Mouse (Mus musculus) embryonic facial prominence, embryonic 11.5 days (tissue): ENCODE results near the gene Pola2. TPM values are rescaled to one million over a fixed set of nuclear protein-coding genes. Genes with fewer than 3 reads are reported as not detected.

Source experiments
- ATAC-seq: fragments of 200-750 bp; cut with Nextera tagmentation; replicated peaks from 2 replicates; pipeline ENCODE4 v1.8.0; 2017; ENCODE audit warnings: low read depth; ENCODE audit not compliant: insufficient number of reproducible peaks, low FRiP score, low TSS enrichment
- DNase-seq: peaks from one replicate; pipeline ENCODE4 v3.0.0-alpha.2; 2015; ENCODE audit warnings: low spot score
- H3K27ac ChIP-seq: fragments of 300-500 bp; sonication (generic); replicated peaks from 2 replicates; pipeline ENCODE4 v1.5.1; 2014; ENCODE audit warnings: mild to moderate bottlenecking, low read depth, low read length, control low read depth
- H3K27me3 ChIP-seq: fragments of 300-500 bp; sonication (generic); 2 replicates; pipeline ENCODE4 v1.6.1; 2014; ENCODE audit warnings: mild to moderate bottlenecking, low read length, moderate library complexity, mixed read lengths; ENCODE audit not compliant: control insufficient read depth, insufficient read depth
- H3K36me3 ChIP-seq: fragments of 300-500 bp; sonication (generic); replicated peaks from 2 replicates; pipeline ENCODE4 v1.6.1; 2014; ENCODE audit warnings: low read depth, mild to moderate bottlenecking, low read length, moderate library complexity, mixed read lengths; ENCODE audit not compliant: control insufficient read depth, insufficient read depth
- H3K4me1 ChIP-seq: fragments of 300-500 bp; sonication (generic); 2 replicates; pipeline ENCODE4 v1.6.1; 2014; ENCODE audit warnings: low read length, mixed read lengths; ENCODE audit not compliant: control insufficient read depth, insufficient read depth
- H3K4me2 ChIP-seq: fragments of 300-500 bp; sonication (generic); 2 replicates; pipeline ENCODE4 v1.6.1; 2014; ENCODE audit warnings: low read depth, mild to moderate bottlenecking, control low read depth, low read length, moderate library complexity
- H3K4me3 ChIP-seq: fragments of 300-500 bp; sonication (generic); 2 replicates; pipeline ENCODE4 v1.5.1; 2014; ENCODE audit warnings: low read depth, low read length, control low read depth
- H3K9ac ChIP-seq: fragments of 300-500 bp; sonication (generic); replicated peaks from 2 replicates; pipeline ENCODE4 v1.6.1; 2014; ENCODE audit warnings: mild to moderate bottlenecking, control low read depth, low read length
- H3K9me3 ChIP-seq: fragments of 300-500 bp; sonication (generic); replicated peaks from 2 replicates; pipeline ENCODE4 v1.6.1; 2016; ENCODE audit warnings: mild to moderate bottlenecking, low read length, inconsistent platforms, mixed read lengths; ENCODE audit not compliant: control insufficient read depth
- WGBS: fragments of 180-500 bp; shearing (Covaris S2); extraction: QIAGEN DNeasy Blood & Tissue Kit; methylation state at CpG from one replicate; pipeline ENCODE4 v1.1.7; 2014; 5-methylcytosine and 5-hydroxymethylcytosine counted together
- polyA plus RNA-seq: library from polyadenylated mRNA; unstranded; fragments of >200 nt; fragmentation: Nextera tagmentation; extraction: Ambion mirVana; gene quantifications from 2 replicates; pipeline ENCODE4 v1.2.1, GENCODE M21; 2014

Gene Pola2
- polyA plus RNA-seq, 1 experiment from 2014 or later: 97.6 TPM

DNA sequence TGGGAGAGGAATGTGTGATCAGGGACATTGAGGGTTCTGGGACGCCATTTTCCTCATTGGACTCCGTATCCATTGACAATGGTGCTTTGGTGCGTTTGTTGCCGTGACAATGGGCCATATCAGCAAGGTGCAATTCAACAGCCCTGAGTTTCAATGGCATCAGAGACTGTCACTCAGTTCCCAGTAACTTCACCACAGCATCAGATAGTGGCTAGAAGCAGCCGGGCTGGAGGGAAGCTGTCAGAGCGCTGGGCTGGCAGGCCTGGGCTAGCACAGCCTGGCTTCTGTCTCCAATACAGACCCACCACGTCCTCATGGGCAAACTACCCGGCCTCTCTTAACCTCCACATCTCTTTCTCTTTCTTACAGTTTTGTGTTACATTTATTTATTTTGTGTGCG lies 16.5 kb upstream of the Pola2 start:
- no peak for ATAC-seq
- no peak overlapping the region for H3K4me2 ChIP-seq
- H3K4me3 ChIP-seq: no peak overlapping the region
- H3K4me1 ChIP-seq: no peaks in the 10 kb centered on the region
- no peaks in the 10 kb centered on the region for H3K9me3 ChIP-seq
- WGBS: 85% methylated on average over 9 of the region's 9 CpGs
- no peaks in the 10 kb centered on the region for H3K36me3 ChIP-seq
- DNase-seq: no peak
- H3K9ac ChIP-seq: no peak overlapping the region
- no peak overlapping the region for H3K27ac ChIP-seq
- H3K27me3 ChIP-seq: no peaks in the 10 kb centered on the region

DNA sequence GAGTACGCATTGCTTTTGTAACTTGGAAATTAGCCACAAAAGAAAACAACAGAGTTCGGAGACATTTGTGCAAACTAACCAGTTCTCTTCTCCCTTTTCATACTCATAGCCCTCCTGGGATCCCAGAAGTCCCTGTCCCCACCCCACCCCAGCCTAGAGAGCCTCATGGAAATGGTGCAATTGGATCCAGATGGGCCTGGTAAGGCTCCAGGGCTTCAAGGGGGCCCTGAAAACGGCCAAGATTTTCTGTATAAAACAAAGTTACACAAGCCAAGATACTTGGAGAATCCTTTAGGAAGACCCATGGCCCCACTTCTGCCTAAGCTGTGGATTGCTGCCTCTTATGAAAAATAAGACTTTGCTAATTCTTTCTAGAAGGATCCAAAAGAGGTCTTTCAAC lies 13.7 kb upstream of the Pola2 start:
- Histone ChIP-seq H3K4me2 (no peak overlapping the region), H3K4me1 (no peaks in the 10 kb centered on the region), H3K4me3 (no peak overlapping the region), H3K9me3 (no peaks in the 10 kb centered on the region), H3K27ac (no peak overlapping the region), H3K27me3 (no peaks in the 10 kb centered on the region), H3K36me3 (no peaks in the 10 kb centered on the region), H3K9ac (no peak overlapping the region)
- DNase-seq: peak; percentile 40
- WGBS: 66% methylated on average over 3 of the region's 3 CpGs
- no peak for ATAC-seq

DNA sequence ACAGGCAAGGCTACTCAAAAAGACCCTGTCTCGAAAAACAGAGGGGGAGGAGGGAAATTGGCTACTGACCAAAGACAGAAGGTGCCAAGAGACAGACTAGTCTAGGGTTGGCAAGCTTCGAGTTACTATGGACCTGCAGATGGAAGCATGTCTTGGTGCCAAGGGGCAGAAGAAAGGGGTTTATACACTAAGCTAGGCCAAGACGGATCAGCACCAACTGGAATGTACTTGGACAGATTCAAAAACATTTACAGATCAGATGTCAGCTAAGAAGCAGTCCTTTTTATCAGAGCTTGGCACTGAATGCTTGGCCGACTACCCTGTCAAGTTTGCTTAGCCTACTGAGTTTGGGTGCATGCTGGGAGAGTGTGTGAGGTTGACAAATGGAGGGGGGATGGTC lies 11.7 kb upstream of the Pola2 start:
- Histone ChIP-seq H3K27ac (no peak overlapping the region), H3K9me3 (no peaks in the 10 kb centered on the region), H3K4me3 (no peak overlapping the region), H3K9ac (no peak overlapping the region), H3K4me1 (no peaks in the 10 kb centered on the region), H3K27me3 (no peaks in the 10 kb centered on the region), H3K36me3 (no peaks in the 10 kb centered on the region), H3K4me2 (no peak overlapping the region)
- DNase-seq (no peak), ATAC-seq (no peak)
- 76% methylated on average over 4 of the region's 4 CpGs for WGBS

DNA sequence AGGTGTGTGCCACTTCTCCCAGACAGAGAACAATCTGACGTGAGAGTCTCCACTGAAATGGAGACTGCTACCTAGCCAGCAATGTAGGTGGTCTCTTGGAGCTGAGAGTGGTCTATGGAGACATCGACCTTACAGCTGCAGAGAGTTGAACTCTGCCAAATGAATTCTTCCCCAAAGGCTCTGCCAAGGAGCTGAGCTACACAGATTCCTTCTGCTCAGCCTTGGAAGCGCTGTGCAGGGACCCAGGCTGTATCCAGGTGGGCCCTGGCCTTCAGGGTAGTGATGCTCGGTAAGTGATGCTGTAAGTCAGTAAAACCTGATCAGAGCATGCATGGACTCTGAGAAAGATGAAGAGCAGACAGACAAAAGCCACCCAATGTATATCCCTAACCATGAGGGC lies 11.1 kb upstream of the Pola2 start:
- DNase-seq (no peak), ATAC-seq (no peak)
- WGBS: 73% methylated on average over 4 of the region's 4 CpGs
- Histone ChIP-seq H3K9ac (no peak overlapping the region), H3K4me2 (no peak overlapping the region), H3K4me3 (no peak overlapping the region), H3K27me3 (no peaks in the 10 kb centered on the region), H3K36me3 (no peaks in the 10 kb centered on the region), H3K4me1 (no peaks in the 10 kb centered on the region), H3K9me3 (no peaks in the 10 kb centered on the region), H3K27ac (no peak overlapping the region)

DNA sequence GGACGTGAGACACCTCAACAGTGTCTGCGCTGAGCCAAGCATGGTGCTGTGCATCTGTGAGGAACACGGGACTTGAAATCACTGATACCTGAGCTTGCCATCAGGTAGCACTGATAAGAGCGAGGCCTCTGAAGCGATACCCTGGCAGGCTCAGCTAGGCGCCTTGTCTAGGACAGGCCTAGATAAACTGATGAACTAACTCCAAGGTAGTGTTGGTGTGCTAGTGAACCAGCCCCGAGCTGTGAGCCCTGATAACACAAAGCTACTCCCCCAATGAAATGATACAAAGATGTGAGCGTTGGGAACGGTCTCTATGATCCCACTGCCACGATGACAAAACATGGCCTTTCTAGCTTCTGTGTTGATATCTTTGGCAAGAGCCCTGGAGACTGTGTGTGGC lies 3.7 kb upstream of the Pola2 start:
- H3K4me3 ChIP-seq: no peak overlapping the region
- H3K27ac ChIP-seq: no peak overlapping the region
- no peaks in the 10 kb centered on the region for H3K4me1 ChIP-seq
- no peak overlapping the region for H3K4me2 ChIP-seq
- H3K27me3 ChIP-seq: no peaks in the 10 kb centered on the region
- H3K9me3 ChIP-seq: no peaks in the 10 kb centered on the region
- DNase-seq (no peak), ATAC-seq (no peak)
- H3K36me3 ChIP-seq: no peaks in the 10 kb centered on the region
- 88% methylated on average over 10 of the region's 10 CpGs for WGBS
- no peak overlapping the region for H3K9ac ChIP-seq

DNA sequence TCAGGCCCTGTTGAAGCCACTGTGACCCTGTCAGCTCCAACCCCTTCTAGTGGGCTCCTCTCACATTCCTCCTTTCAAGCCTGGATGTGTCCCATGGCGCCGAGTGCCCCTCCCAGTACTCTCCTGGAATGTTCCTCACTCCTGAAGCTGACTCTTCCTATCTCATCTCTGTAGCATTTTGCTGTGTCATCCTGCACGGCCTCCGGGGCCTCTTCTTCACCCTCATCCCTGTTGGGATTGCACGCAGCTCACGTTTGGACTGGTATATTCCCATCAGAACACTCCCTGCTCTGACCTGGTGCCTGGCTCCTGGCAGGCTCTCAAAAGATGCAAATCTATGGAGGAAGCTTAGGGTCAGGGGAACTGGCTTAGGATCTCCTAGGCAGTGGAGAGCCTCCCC lies 2.8 kb upstream of the Pola2 start:
- no peaks in the 10 kb centered on the region for H3K4me1 ChIP-seq
- no peak overlapping the region for H3K27ac ChIP-seq
- 81% methylated on average over 6 of the region's 6 CpGs for WGBS
- DNase-seq (no peak), ATAC-seq (no peak)
- H3K4me3 ChIP-seq: no peak overlapping the region
- H3K27me3 ChIP-seq: no peaks in the 10 kb centered on the region
- 0 out of 2 replicates have a peak overlapping the region, but pooled peaks have one; percentile 13 for H3K9ac ChIP-seq
- H3K36me3 ChIP-seq: no peaks in the 10 kb centered on the region
- H3K9me3 ChIP-seq: no peaks in the 10 kb centered on the region
- H3K4me2 ChIP-seq: no peak overlapping the region

DNA sequence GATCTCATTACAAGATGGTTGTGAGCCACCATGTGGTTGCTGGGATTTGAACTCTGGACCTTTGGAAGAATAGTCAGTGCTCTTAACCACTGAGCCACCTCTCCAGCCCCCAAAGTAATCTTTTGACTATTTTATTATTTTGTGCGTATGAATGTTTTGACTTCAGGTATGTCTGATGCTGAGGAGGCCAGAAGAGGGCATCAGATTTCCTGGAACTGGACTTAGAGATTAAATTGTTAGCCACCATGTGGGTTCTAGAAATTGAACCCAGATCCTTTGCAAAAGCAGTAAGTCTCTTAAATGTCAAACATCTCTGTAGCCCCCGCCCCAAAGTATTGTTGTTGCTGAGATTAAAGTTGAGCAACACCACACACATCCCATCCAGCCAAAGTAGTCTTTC lies 1.9 kb upstream of the Pola2 start:
- Histone ChIP-seq H3K4me3 (no peak overlapping the region), H3K9me3 (no peaks in the 10 kb centered on the region), H3K27me3 (no peaks in the 10 kb centered on the region), H3K27ac (no peak overlapping the region), H3K4me1 (no peaks in the 10 kb centered on the region), H3K36me3 (no peaks in the 10 kb centered on the region), H3K9ac (no peak overlapping the region), H3K4me2 (no peak overlapping the region)
- ATAC-seq (no peak), DNase-seq (no peak)
- WGBS: 90% methylated on average over 2 of the region's 2 CpGs

DNA sequence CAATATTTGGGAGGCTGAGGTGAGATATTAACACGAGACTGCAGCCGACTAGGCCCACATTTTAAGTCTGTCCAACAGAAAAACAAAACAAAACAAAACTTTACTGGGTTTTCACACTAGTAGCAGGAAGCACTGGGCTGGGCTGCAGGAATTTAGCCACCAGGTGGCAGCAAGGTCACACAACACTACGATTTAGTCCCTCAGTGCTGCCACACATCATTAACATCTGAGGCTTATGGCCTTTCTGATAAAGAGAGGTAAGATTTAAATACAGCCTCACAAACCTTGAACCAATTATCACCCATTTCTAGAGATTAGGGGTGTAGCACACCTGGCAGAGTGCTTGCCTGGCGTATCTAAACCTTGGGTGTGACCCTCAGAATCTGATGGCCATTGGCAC lies 1.3 kb upstream of the Pola2 start:
- no peak overlapping the region for H3K4me2 ChIP-seq
- H3K27ac ChIP-seq: no peak overlapping the region
- ATAC-seq: no peak
- H3K27me3 ChIP-seq: no peaks in the 10 kb centered on the region
- 5% methylated on average over 4 of the region's 4 CpGs for WGBS
- no peaks in the 10 kb centered on the region for H3K9me3 ChIP-seq
- DNase-seq: peak; percentile 89
- no peaks in the 10 kb centered on the region for H3K36me3 ChIP-seq
- H3K4me1 ChIP-seq: no peaks in the 10 kb centered on the region
- no peak overlapping the region for H3K9ac ChIP-seq
- H3K4me3 ChIP-seq: no peak overlapping the region
